In genomic region chr8:109691769-109692168, GRCm38 (mm10) we compare ENCODE assay signal across 8 mouse cellular contexts. TPM values are rescaled to one million over a fixed set of nuclear protein-coding genes. Genes with fewer than 3 reads are reported as not detected.
DNase-seq lines count a peak whose midpoint lies in the region; ATAC-seq lines count a peak whose summit lies in the region.

No protein-coding gene starts in this region.

- peak; percentile 88 for DNase-seq in heart, adult 11 months
- DNase-seq in heart, postnatal 36 days, result no peak
- peak; percentile 33 for DNase-seq in embryo, embryonic 10 days (ENCODE audit: low spot score)
- DNase-seq in mesoderm, embryonic 11.5 days (ENCODE audit: low read depth, low spot score), result peak; percentile 37
- DNase-seq in left cerebral cortex, postnatal 14 days (ENCODE audit: low spot score in 2 of 2), result no peak
- DNase-seq in gastrocnemius, postnatal 4 days (ENCODE audit: low spot score in 2 of 2), result no peak

- no peaks in the 10 kb centered on the region for H3K36me3 ChIP-seq in hindbrain, embryonic 12.5 days

- peak; percentile 21 for ATAC-seq in CD4-positive, CD25-positive, alpha-beta regulatory T cell, adult 4 months
- no peak for ATAC-seq in hindbrain, embryonic 12.5 days (ENCODE audit: low FRiP score)

- peak overlapping the region; percentile 95 for H3K9ac ChIP-seq in hindbrain, embryonic 12.5 days

- H3K4me3 ChIP-seq in hindbrain, embryonic 12.5 days, result peak overlapping the region; percentile 93

- H3K9me3 ChIP-seq in hindbrain, embryonic 12.5 days (replicated peaks), result no peaks in the 10 kb centered on the region

- H3K27me3 ChIP-seq in hindbrain, embryonic 12.5 days, result no peaks in the 10 kb centered on the region

- peak overlapping the region; percentile 61 for H3K4me2 ChIP-seq in hindbrain, embryonic 12.5 days (replicated peaks)

- H3K27ac ChIP-seq in hindbrain, embryonic 12.5 days, result no peak overlapping the region

- intact Hi-C loops in heart, postnatal 36 days (cut with DNase I), result loop anchor here (5.0 to 10.0 kb wide), 3 partner anchors 84 to 523 kb away; partner anchors contain the start of genes Cmtr2 and Dhodh
- intact Hi-C loops in left cerebral cortex, postnatal 14 days (cut with DNase I), result no loop called here

- 66% methylated on average over 5 of the region's 5 CpGs for WGBS in hindbrain, embryonic 12.5 days

- H3K4me1 ChIP-seq in hindbrain, embryonic 12.5 days, result peaks cover 25% of the 10 kb centered on the region

RNA-seq across cellular contexts. Expression of gene Ist1, which starts 1.3 kb away (rescaled TPM):
- total RNA-seq in heart, postnatal 36 days (2021), result 10 to 100 TPM; 40.5 to 42.8 TPM
- polyA plus RNA-seq in CD4-positive, CD25-positive, alpha-beta regulatory T cell, adult 4 months (2017; shearing (Covaris generic)), result 100 to 1,000 TPM; 139 to 163 TPM
- polyA plus RNA-seq in hindbrain, embryonic 12.5 days (2016; fragmentation: Nextera tagmentation; extraction: Ambion mirVana), result 185 and 186 TPM in 2 replicates
- total RNA-seq in left cerebral cortex, postnatal 14 days (2021), result 10 to 100 TPM; 75.4 to 77.3 TPM
- 10 to 100 TPM; 51.8 to 56.4 TPM for total RNA-seq in gastrocnemius, postnatal 4 days (2021)

RNA-seq across cellular contexts. Expression of gene Zfp821, which starts 13.6 kb away (rescaled TPM):
- total RNA-seq in heart, postnatal 36 days (2021), result 1 to 10 TPM; 6.9 TPM
- 1 to 10 TPM; 3.6 to 7.9 TPM for polyA plus RNA-seq in CD4-positive, CD25-positive, alpha-beta regulatory T cell, adult 4 months (2017; shearing (Covaris generic))
- polyA plus RNA-seq in hindbrain, embryonic 12.5 days (2016; fragmentation: Nextera tagmentation; extraction: Ambion mirVana), result 77.0 and 80.2 TPM in 2 replicates
- 10 to 100 TPM; 55.9 to 57.1 TPM for total RNA-seq in left cerebral cortex, postnatal 14 days (2021)
- 10 to 100 TPM; 13.8 to 14.9 TPM for total RNA-seq in gastrocnemius, postnatal 4 days (2021)

RNA-seq across cellular contexts. Expression of gene Atxn1l, which starts 45.8 kb away (rescaled TPM):
- 10 to 100 TPM; 21.0 to 24.2 TPM for total RNA-seq in heart, postnatal 36 days (2021)
- 1 to 10 TPM; 2.3 to 3.8 TPM for polyA plus RNA-seq in CD4-positive, CD25-positive, alpha-beta regulatory T cell, adult 4 months (2017; shearing (Covaris generic))
- 8.1 and 8.4 TPM in 2 replicates for polyA plus RNA-seq in hindbrain, embryonic 12.5 days (2016; fragmentation: Nextera tagmentation; extraction: Ambion mirVana)
- total RNA-seq in left cerebral cortex, postnatal 14 days (2021), result 10 to 100 TPM; 41.4 to 41.8 TPM
- 10 to 100 TPM; 35.7 to 36.7 TPM for total RNA-seq in gastrocnemius, postnatal 4 days (2021)

Comparison
In these comparisons a context has a peak if more than half of its experiments do, and no peak if none do; other contexts are left out.
1. DNase-seq: peak in heart, adult 11 months (single experiment), embryo, embryonic 10 days (single experiment) and mesoderm, embryonic 11.5 days (single experiment); none in heart, postnatal 36 days (0 of 2), left cerebral cortex, postnatal 14 days (0 of 2) and gastrocnemius, postnatal 4 days (0 of 2).